Mouse (Mus musculus): ENCODE results near the gene Olfr1508. TPM values are rescaled to one million over a fixed set of nuclear protein-coding genes. Genes with fewer than 3 reads are reported as not detected.

Gene Olfr1508
- polyA plus RNA-seq (2012; rRNA removed) = not detected in 2 replicates

DNA sequence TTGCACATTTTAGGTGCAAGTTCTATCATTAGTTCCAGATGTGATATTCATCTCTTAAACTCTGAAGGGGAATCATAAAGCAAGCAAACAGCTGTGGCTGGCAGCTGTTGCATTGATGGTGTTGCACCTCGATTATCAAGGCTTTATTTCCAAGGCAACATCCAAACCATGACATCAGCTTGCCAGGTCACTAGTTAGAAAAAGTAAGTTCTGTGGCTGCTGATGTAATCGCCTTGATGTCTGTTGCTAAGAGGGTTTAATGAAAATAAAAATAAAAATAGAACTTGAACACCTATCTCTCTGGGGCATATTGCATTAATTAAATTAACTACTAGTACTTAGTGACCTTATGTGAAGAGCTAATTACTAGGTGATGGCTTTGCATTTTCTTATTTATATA is at the start of gene Olfr1508:
Gene Olfr1508 (minus strand): TSS at position 101 of the 400 bp plus-strand sequence.
- Histone ChIP-seq H3K27ac (ENCODE audit: control insufficient read depth, insufficient read depth, low read length) (no peak within 1 kb of the TSS), H3K27me3 (ENCODE audit: control insufficient read depth, insufficient read depth, low read length) (no peaks in the 10 kb centered on the region), H3K4me1 (replicated peaks; ENCODE audit: control insufficient read depth, insufficient read depth, low read length) (no peaks in the 10 kb centered on the region), H3K36me3 (ENCODE audit: control insufficient read depth, insufficient read depth, low read length) (no peaks in the 10 kb centered on the region), H3K4me3 (ENCODE audit: control insufficient read depth, insufficient read depth, low read length) (no peak within 1 kb of the TSS)
- TF ChIP-seq CTCF (IDR thresholded peaks at IDR 0.05; ENCODE audit: borderline replicate concordance, control insufficient read depth, extremely low read depth, insufficient read depth, low read length, poor library complexity) (no peak), POLR2A (IDR thresholded peaks at IDR 0.05; ENCODE audit: control insufficient read depth, extremely low read depth, insufficient read depth, low read length, poor library complexity) (no peak)
- no peak for DNase-seq
- WGBS = 75% methylated on average over 2 of the region's 2 CpGs

GRCm38 (mm10) chr14:52495516-52495915 is 28.2 kb upstream of the Olfr1508 start, which contains the start of gene Olfr1507:
Gene Olfr1507, minus strand, starts transcription at chr14:52495749.
- DNase-seq = peak; percentile 4
- Histone ChIP-seq H3K27me3 (ENCODE audit: control insufficient read depth, insufficient read depth, low read length) (no peaks in the 10 kb centered on the region), H3K4me3 (ENCODE audit: control insufficient read depth, insufficient read depth, low read length) (no peak within 1 kb of the TSS), H3K4me1 (replicated peaks; ENCODE audit: control insufficient read depth, insufficient read depth, low read length) (peaks cover 7% of the 10 kb centered on the region), H3K36me3 (ENCODE audit: control insufficient read depth, insufficient read depth, low read length) (no peaks in the 10 kb centered on the region), H3K27ac (ENCODE audit: control insufficient read depth, insufficient read depth, low read length) (no peak within 1 kb of the TSS)
- WGBS = 17% methylated on average over 4 of the region's 4 CpGs
- no peak for TF ChIP-seq CTCF (IDR thresholded peaks at IDR 0.05; ENCODE audit: borderline replicate concordance, control insufficient read depth, extremely low read depth, insufficient read depth, low read length, poor library complexity)
- TF ChIP-seq POLR2A (IDR thresholded peaks at IDR 0.05; ENCODE audit: control insufficient read depth, extremely low read depth, insufficient read depth, low read length, poor library complexity) = no peak

DNA sequence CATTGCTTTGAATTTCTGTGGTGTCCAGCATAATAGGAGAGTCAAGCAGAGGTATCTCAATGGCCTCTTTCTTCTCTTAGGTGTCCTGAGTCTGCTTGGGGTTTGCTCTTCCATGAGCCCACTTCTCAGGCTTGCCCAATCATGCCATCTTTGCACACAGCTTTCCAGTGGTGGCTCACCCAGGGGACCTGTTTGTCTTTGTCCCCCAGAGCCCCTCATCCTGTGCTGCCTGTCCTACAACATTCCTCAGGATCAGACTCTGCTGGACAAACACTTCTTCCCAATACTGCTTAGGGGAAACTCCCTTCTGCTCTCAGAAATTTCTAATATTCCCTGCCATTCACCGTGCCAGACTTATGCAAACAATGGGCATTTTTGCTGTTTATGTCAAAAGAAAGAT is 1.6 kb downstream of the Olfr1508 start:
- 92% methylated on average over 1 of the region's 1 CpGs for WGBS
- Histone ChIP-seq H3K27ac (ENCODE audit: control insufficient read depth, insufficient read depth, low read length) (no peak overlapping the region), H3K36me3 (ENCODE audit: control insufficient read depth, insufficient read depth, low read length) (no peaks in the 10 kb centered on the region), H3K27me3 (ENCODE audit: control insufficient read depth, insufficient read depth, low read length) (no peaks in the 10 kb centered on the region), H3K4me1 (replicated peaks; ENCODE audit: control insufficient read depth, insufficient read depth, low read length) (no peaks in the 10 kb centered on the region), H3K4me3 (ENCODE audit: control insufficient read depth, insufficient read depth, low read length) (no peak overlapping the region)
- no peak for DNase-seq
- TF ChIP-seq POLR2A (IDR thresholded peaks at IDR 0.05; ENCODE audit: control insufficient read depth, extremely low read depth, insufficient read depth, low read length, poor library complexity) = no peak
- TF ChIP-seq CTCF (IDR thresholded peaks at IDR 0.05; ENCODE audit: borderline replicate concordance, control insufficient read depth, extremely low read depth, insufficient read depth, low read length, poor library complexity) = no peak

DNA sequence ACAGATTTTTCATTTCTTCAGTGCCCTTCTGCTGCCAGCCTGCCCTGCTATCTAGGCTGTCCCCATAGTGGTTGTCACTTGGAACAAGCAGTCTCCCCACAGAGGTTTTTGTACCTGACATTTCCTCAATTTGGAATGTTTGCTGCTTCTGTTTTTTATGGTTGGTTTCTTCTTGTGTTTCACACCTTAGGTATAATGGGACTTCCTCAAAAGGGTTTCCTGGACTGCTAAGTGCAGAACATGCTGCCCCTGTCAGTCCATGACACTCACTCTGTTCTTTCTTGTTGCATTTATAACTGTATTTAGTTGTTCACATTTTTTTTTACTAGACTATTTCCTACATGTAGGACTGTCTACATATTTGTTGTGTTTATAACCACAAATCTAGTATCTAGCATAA is 5.4 kb downstream of the Olfr1508 start:
- Histone ChIP-seq H3K36me3 (ENCODE audit: control insufficient read depth, insufficient read depth, low read length) (no peaks in the 10 kb centered on the region), H3K27me3 (ENCODE audit: control insufficient read depth, insufficient read depth, low read length) (no peaks in the 10 kb centered on the region), H3K4me3 (ENCODE audit: control insufficient read depth, insufficient read depth, low read length) (no peak overlapping the region), H3K27ac (ENCODE audit: control insufficient read depth, insufficient read depth, low read length) (no peak overlapping the region), H3K4me1 (replicated peaks; ENCODE audit: control insufficient read depth, insufficient read depth, low read length) (no peaks in the 10 kb centered on the region)
- TF ChIP-seq CTCF (IDR thresholded peaks at IDR 0.05; ENCODE audit: borderline replicate concordance, control insufficient read depth, extremely low read depth, insufficient read depth, low read length, poor library complexity) (no peak), POLR2A (IDR thresholded peaks at IDR 0.05; ENCODE audit: control insufficient read depth, extremely low read depth, insufficient read depth, low read length, poor library complexity) (no peak)
- DNase-seq = no peak

DNA sequence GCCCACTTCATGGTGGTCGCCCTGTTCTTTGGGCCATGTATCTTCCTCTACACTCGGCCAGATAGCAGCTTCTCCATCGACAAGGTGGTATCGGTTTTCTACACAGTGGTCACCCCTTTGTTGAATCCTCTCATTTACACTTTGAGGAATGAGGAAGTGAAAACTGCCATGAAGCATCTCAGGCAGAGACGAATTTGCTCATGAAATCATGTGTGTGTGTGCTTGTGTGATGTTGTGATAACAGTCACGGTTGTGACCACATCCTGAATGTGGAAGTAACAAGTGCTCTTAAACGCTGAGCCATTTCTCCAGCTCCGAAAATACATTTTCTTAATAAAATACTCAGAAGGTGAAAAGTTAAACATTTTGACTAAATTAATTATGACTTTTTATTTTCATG is 16.2 kb downstream of the Olfr1508 start:
- no peaks in the 10 kb centered on the region for H3K27me3 ChIP-seq (ENCODE audit: control insufficient read depth, insufficient read depth, low read length)
- H3K27ac ChIP-seq (ENCODE audit: control insufficient read depth, insufficient read depth, low read length) = peak overlapping the region; percentile 19; the same call in 1 of the 2 replicates
- TF ChIP-seq POLR2A (IDR thresholded peaks at IDR 0.05; ENCODE audit: control insufficient read depth, extremely low read depth, insufficient read depth, low read length, poor library complexity) = no peak
- TF ChIP-seq CTCF (IDR thresholded peaks at IDR 0.05; ENCODE audit: borderline replicate concordance, control insufficient read depth, extremely low read depth, insufficient read depth, low read length, poor library complexity) = no peak
- H3K4me3 ChIP-seq (ENCODE audit: control insufficient read depth, insufficient read depth, low read length) = no peak overlapping the region
- WGBS = 4% methylated on average over 8 of the region's 8 CpGs
- no peaks in the 10 kb centered on the region for H3K36me3 ChIP-seq (ENCODE audit: control insufficient read depth, insufficient read depth, low read length)
- H3K4me1 ChIP-seq (replicated peaks; ENCODE audit: control insufficient read depth, insufficient read depth, low read length) = peaks cover 11% of the 10 kb centered on the region
- DNase-seq = peak; percentile 25

GRCm38 (mm10) chr14:52442690-52443089 is 24.6 kb downstream of the Olfr1508 start, which contains the start of gene Olfr1509:
Gene Olfr1509, plus strand, starts transcription at chr14:52442990.
- Histone ChIP-seq H3K4me3 (ENCODE audit: control insufficient read depth, insufficient read depth, low read length) (no peak within 1 kb of the TSS), H3K4me1 (replicated peaks; ENCODE audit: control insufficient read depth, insufficient read depth, low read length) (no peaks in the 10 kb centered on the region), H3K27ac (ENCODE audit: control insufficient read depth, insufficient read depth, low read length) (no peak within 1 kb of the TSS), H3K27me3 (ENCODE audit: control insufficient read depth, insufficient read depth, low read length) (no peaks in the 10 kb centered on the region), H3K36me3 (ENCODE audit: control insufficient read depth, insufficient read depth, low read length) (no peaks in the 10 kb centered on the region)
- no peak for DNase-seq
- TF ChIP-seq CTCF (IDR thresholded peaks at IDR 0.05; ENCODE audit: borderline replicate concordance, control insufficient read depth, extremely low read depth, insufficient read depth, low read length, poor library complexity) (no peak), POLR2A (IDR thresholded peaks at IDR 0.05; ENCODE audit: control insufficient read depth, extremely low read depth, insufficient read depth, low read length, poor library complexity) (no peak)

DNA sequence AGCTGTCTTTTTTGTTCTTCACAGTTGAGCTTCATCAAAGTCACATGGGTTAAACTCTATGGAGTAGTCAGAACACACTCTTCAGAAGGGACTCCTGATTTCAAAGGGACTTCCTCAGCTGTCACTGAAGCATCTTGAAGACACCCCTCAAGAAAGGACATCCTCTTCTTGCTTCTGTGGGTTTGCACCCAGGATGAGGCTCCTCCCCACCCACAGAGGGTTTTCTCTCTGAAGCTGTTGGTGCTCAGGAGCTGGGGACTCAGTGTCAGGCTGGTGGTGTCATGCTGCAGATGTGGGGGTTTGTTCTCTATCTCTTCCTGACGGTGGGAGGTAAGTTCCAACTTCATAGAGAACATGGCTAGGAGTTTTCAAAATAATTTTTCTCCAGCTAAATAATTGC is 39.6 kb downstream of the Olfr1508 start:
- DNase-seq = peak; percentile 82
- H3K27ac ChIP-seq (ENCODE audit: control insufficient read depth, insufficient read depth, low read length) = no peak overlapping the region
- no peaks in the 10 kb centered on the region for H3K27me3 ChIP-seq (ENCODE audit: control insufficient read depth, insufficient read depth, low read length)
- H3K4me3 ChIP-seq (ENCODE audit: control insufficient read depth, insufficient read depth, low read length) = no peak overlapping the region
- no peaks in the 10 kb centered on the region for H3K36me3 ChIP-seq (ENCODE audit: control insufficient read depth, insufficient read depth, low read length)
- TF ChIP-seq CTCF (IDR thresholded peaks at IDR 0.05; ENCODE audit: borderline replicate concordance, control insufficient read depth, extremely low read depth, insufficient read depth, low read length, poor library complexity) = no peak
- no peak for TF ChIP-seq POLR2A (IDR thresholded peaks at IDR 0.05; ENCODE audit: control insufficient read depth, extremely low read depth, insufficient read depth, low read length, poor library complexity)
- WGBS = 9% methylated on average over 1 of the region's 1 CpGs
- H3K4me1 ChIP-seq (replicated peaks; ENCODE audit: control insufficient read depth, insufficient read depth, low read length) = peaks cover 11% of the 10 kb centered on the region
